Mouse (Mus musculus): ENCODE measurements around the gene Chst15.

DNA sequence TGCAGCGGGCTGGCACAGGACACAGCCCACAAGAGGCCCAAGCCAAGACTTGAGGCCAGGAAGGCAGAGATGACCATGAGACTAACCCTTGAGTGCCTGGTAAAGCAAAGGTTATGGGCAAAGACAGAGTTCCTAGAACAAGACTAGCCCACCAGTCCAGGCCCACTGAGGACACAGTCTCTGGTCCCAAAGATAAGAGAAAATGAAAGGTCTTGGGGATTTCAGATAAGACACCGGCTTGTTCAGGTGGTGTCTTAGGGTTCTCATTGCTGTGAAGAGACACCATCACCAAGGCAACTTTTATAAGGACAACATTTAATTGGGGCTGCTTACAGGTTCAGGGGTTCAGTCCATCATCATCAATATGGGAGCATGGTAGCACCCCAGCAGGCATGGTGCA lies 26.9 kb upstream of the Chst15 start:
- TF ChIP-seq POLR2A (IDR thresholded peaks at IDR 0.05; ENCODE audit: control insufficient read depth, low read depth, low read length) (no peak), CTCF (IDR thresholded peaks at IDR 0.05; ENCODE audit: control insufficient read depth, insufficient read depth, insufficient replicate concordance, low read depth, low read length) (no peak)
